Mouse (Mus musculus) heart, postnatal 0 days (tissue): ENCODE measurements around the gene Usp26. TPM values are rescaled to one million over a fixed set of nuclear protein-coding genes. Genes with fewer than 3 reads are reported as not detected.

Source experiments
- ATAC-seq: fragments of 200-750 bp; cut with Nextera tagmentation; 2 replicates; pipeline ENCODE4 v1.8.0; 2017; ENCODE audit warnings: low read depth, moderate number of reproducible peaks, moderate library complexity; ENCODE audit not compliant: insufficient read depth
- DNase-seq: peaks from one replicate; pipeline ENCODE4 v3.0.0-alpha.2; 2016; ENCODE audit warnings: low spot score
- H3K27ac ChIP-seq: fragments of 300-500 bp; sonication (generic); 2 replicates; pipeline ENCODE4 v1.5.1; 2014; ENCODE audit warnings: low read depth, mild to moderate bottlenecking
- H3K27me3 ChIP-seq: fragments of 300-500 bp; sonication (generic); 2 replicates; pipeline ENCODE4 v1.6.1; 2014; ENCODE audit warnings: low read length, mixed read lengths; ENCODE audit not compliant: control insufficient read depth, insufficient read depth
- H3K36me3 ChIP-seq: fragments of 300-500 bp; sonication (generic); replicated peaks from 2 replicates; pipeline ENCODE4 v1.6.1; 2014; ENCODE audit warnings: low read length, mixed read lengths; ENCODE audit not compliant: control insufficient read depth, insufficient read depth
- H3K4me1 ChIP-seq: fragments of 300-500 bp; sonication (generic); 2 replicates; pipeline ENCODE4 v1.6.1; 2014; ENCODE audit warnings: antibody characterized with exemption; ENCODE audit not compliant: control insufficient read depth, insufficient read depth
- H3K4me2 ChIP-seq: fragments of 300-500 bp; sonication (generic); 2 replicates; pipeline ENCODE4 v1.6.1; 2014; ENCODE audit warnings: low read depth, mild to moderate bottlenecking, low read length, moderate library complexity
- H3K4me3 ChIP-seq: fragments of 300-500 bp; sonication (generic); 2 replicates; pipeline ENCODE4 v1.5.1; 2014; ENCODE audit warnings: low read depth, low read length
- H3K9ac ChIP-seq: fragments of 300-500 bp; sonication (generic); replicated peaks from 2 replicates; pipeline ENCODE4 v1.6.1; 2014; ENCODE audit warnings: low read depth, low read length, mixed read lengths
- H3K9me3 ChIP-seq: fragments of 300-500 bp; sonication (generic); replicated peaks from 2 replicates; pipeline ENCODE4 v1.6.1; 2016; ENCODE audit warnings: low read length; ENCODE audit not compliant: control insufficient read depth
- CTCF ChIP-seq: IDR thresholded peaks from 2 replicates; pipeline ENCODE4 v1.5.1; 2016; ENCODE audit warnings: antibody characterized with exemption, control low read depth, low read depth
- EP300 ChIP-seq: IDR thresholded peaks from 2 replicates; pipeline ENCODE4 v1.6.1; 2016; ENCODE audit warnings: antibody characterized with exemption, low read depth
- WGBS: fragments of 180-500 bp; shearing (Covaris S2); extraction: QIAGEN DNeasy Blood & Tissue Kit; methylation state at CpG from one replicate; pipeline ENCODE4 v1.1.7; 2014; 5-methylcytosine and 5-hydroxymethylcytosine counted together
- polyA plus RNA-seq: library from polyadenylated mRNA; unstranded; fragments of >200 nt; fragmentation: Nextera tagmentation; extraction: Ambion mirVana; gene quantifications from 2 replicates; pipeline ENCODE4 v1.2.1, GENCODE M21; 2015
- total RNA-seq: library from RNA; depleted of rRNA; stranded (reverse); fragments of >200 nt; gene quantifications from 2 replicates; pipeline ENCODE4 v1.2.3, GENCODE M21; 2014; ENCODE audit warnings: low replicate concordance; rRNA removed

Gene Usp26
- 0.08 TPM in 1 of 2 replicates, not detected in the other for total RNA-seq
- 0.03 TPM in 1 of 2 replicates, not detected in the other for polyA plus RNA-seq

- no peaks in the 10 kb centered on the region for H3K36me3 ChIP-seq
- H3K9ac ChIP-seq = no peak within 1 kb of the TSS
- no peaks in the 10 kb centered on the region for H3K9me3 ChIP-seq
- H3K4me2 ChIP-seq = no peak within 1 kb of the TSS
- H3K4me1 ChIP-seq = no peaks in the 10 kb centered on the region
- WGBS = 84% methylated on average over 6 of the region's 6 CpGs
- no peak for ATAC-seq
- no peak for DNase-seq
- no peaks in the 10 kb centered on the region for H3K27me3 ChIP-seq
- H3K27ac ChIP-seq = no peak within 1 kb of the TSS
- TF ChIP-seq EP300 (no peak), CTCF (no peak)
- no peak within 1 kb of the TSS for H3K4me3 ChIP-seq
These were observed at the start of gene Usp26 for GRCm38 (mm10) chrX:51801133-51801532. Usp26 (minus strand) TSS chrX:51801233.

- H3K36me3 ChIP-seq = no peaks in the 10 kb centered on the region
- TF ChIP-seq EP300 = no peak
- TF ChIP-seq CTCF = no peak
- H3K4me2 ChIP-seq = no peak overlapping the region
- no peaks in the 10 kb centered on the region for H3K9me3 ChIP-seq
- no peaks in the 10 kb centered on the region for H3K4me1 ChIP-seq
- no peaks in the 10 kb centered on the region for H3K27me3 ChIP-seq
- 24% methylated on average over 3 of the region's 3 CpGs for WGBS
- no peak overlapping the region for H3K9ac ChIP-seq
- no peak for DNase-seq
- no peak overlapping the region; the same call in 1 of the 2 replicates for H3K27ac ChIP-seq
- no peak overlapping the region for H3K4me3 ChIP-seq
- no peak for ATAC-seq
These were observed 13.6 kb upstream of the Usp26 start for GRCm38 (mm10) chrX:51814466-51815247.

- DNase-seq (no peak), ATAC-seq (no peak)
- no peaks in the 10 kb centered on the region for H3K9me3 ChIP-seq
- TF ChIP-seq EP300 (no peak), CTCF (peak; percentile 42)
- no peaks in the 10 kb centered on the region for H3K4me1 ChIP-seq
- H3K4me3 ChIP-seq = no peak overlapping the region
- no peaks in the 10 kb centered on the region for H3K36me3 ChIP-seq
- no peak overlapping the region for H3K9ac ChIP-seq
- H3K27me3 ChIP-seq = no peaks in the 10 kb centered on the region
- 3% methylated on average over 1 of the region's 1 CpGs for WGBS
- H3K4me2 ChIP-seq = no peak overlapping the region
- no peak overlapping the region for H3K27ac ChIP-seq
These were observed 33.6 kb downstream of the Usp26 start for GRCm38 (mm10) chrX:51767457-51767856.

GRCm38 (mm10) chrX:51736450-51736849, 64.6 kb downstream of the Usp26 start:
- TF ChIP-seq CTCF = peak; percentile 69
- TF ChIP-seq EP300 = no peak
- Histone ChIP-seq H3K4me3 (no peak overlapping the region), H3K27me3 (no peaks in the 10 kb centered on the region), H3K9ac (no peak overlapping the region), H3K27ac (no peak overlapping the region), H3K9me3 (no peaks in the 10 kb centered on the region), H3K4me2 (no peak overlapping the region), H3K4me1 (no peaks in the 10 kb centered on the region), H3K36me3 (no peaks in the 10 kb centered on the region)
- DNase-seq = peak; percentile 5
- 55% methylated on average over 2 of the region's 2 CpGs for WGBS
- ATAC-seq = no peak

- TF ChIP-seq EP300 = no peak
- no peak for TF ChIP-seq CTCF
- no peak for ATAC-seq
- H3K36me3 ChIP-seq = no peaks in the 10 kb centered on the region
- H3K4me3 ChIP-seq = no peak overlapping the region
- DNase-seq = no peak
- no peaks in the 10 kb centered on the region for H3K9me3 ChIP-seq
- H3K27me3 ChIP-seq = no peaks in the 10 kb centered on the region
- no peak overlapping the region for H3K9ac ChIP-seq
- no peak overlapping the region for H3K4me2 ChIP-seq
- no peak overlapping the region for H3K27ac ChIP-seq
- 30% methylated on average over 8 of the region's 8 CpGs for WGBS
- 0 out of 2 replicates have a peak, but pooled peaks cover 3% of the 10 kb centered on the region for H3K4me1 ChIP-seq
These were observed 86.8 kb downstream of the Usp26 start for GRCm38 (mm10) chrX:51714086-51714745.
